Mouse (Mus musculus) adipocyte (in vitro differentiated cells): ENCODE measurements around the gene Rps25.
"Not testable (repeated sequence)": the region's sequence is repeated elsewhere in the genome, so short reads cannot be mapped to it uniquely, and the experiment has no call there.

Experiments used
- DNase-seq: peaks from one replicate; pipeline ENCODE4 v3.0.0-alpha.2; 2016; ENCODE audit warnings: low spot score

Rps25 gene

GRCm38 (mm10) chr9:44401081-44401480 is 5.9 kb upstream of the Rps25 start:
- DNase-seq = peak; percentile 70

GRCm38 (mm10) chr9:44405011-44405410 is 1.9 kb upstream of the Rps25 start:
- no peak for DNase-seq

GRCm38 (mm10) chr9:44407752-44408097 is 786 bp downstream of the Rps25 start:
- DNase-seq = no peak

- DNase-seq = not testable (repeated sequence)
Measured at GRCm38 (mm10) chr9:44408693-44409092, 1.8 kb downstream of the Rps25 start.

- no peak for DNase-seq
Measured at GRCm38 (mm10) chr9:44410647-44411336, 3.9 kb downstream of the Rps25 start.

- DNase-seq = no peak
Measured at GRCm38 (mm10) chr9:44411601-44412130, 4.7 kb downstream of the Rps25 start.

GRCm38 (mm10) chr9:44412306-44412705 is 5.4 kb downstream of the Rps25 start:
- no peak for DNase-seq

- DNase-seq = no peak
Measured at GRCm38 (mm10) chr9:44412781-44413180, 5.8 kb downstream of the Rps25 start.

- DNase-seq = no peak
Measured at GRCm38 (mm10) chr9:44417156-44417891, 10.4 kb downstream of the Rps25 start.

- DNase-seq = peak; percentile 95
Measured at GRCm38 (mm10) chr9:44417892-44418363, 11.0 kb downstream of the Rps25 start.

GRCm38 (mm10) chr9:44418519-44419385 is 11.8 kb downstream of the Rps25 start, which contains the start of gene Ccdc84:
TSS of gene Ccdc84 (minus strand) at chr9:44418569.
- no peak for DNase-seq

- not testable (repeated sequence) for DNase-seq
Measured at GRCm38 (mm10) chr9:44419730-44420129, 12.8 kb downstream of the Rps25 start.

- DNase-seq = no peak
Measured at GRCm38 (mm10) chr9:44420280-44420898, 13.4 kb downstream of the Rps25 start.

GRCm38 (mm10) chr9:44423576-44423975 is 16.6 kb downstream of the Rps25 start:
- DNase-seq = no peak

- no peak for DNase-seq
Measured at GRCm38 (mm10) chr9:44432577-44433185, 25.7 kb downstream of the Rps25 start.

- no peak for DNase-seq
Measured at GRCm38 (mm10) chr9:44435747-44436146, 28.8 kb downstream of the Rps25 start.

- DNase-seq = no peak
Measured at GRCm38 (mm10) chr9:44440961-44441360, 34.0 kb downstream of the Rps25 start, which contains the start of gene Foxr1. TSS of gene Foxr1 (minus strand) at chr9:44441136.

GRCm38 (mm10) chr9:44444402-44445025 is 37.6 kb downstream of the Rps25 start:
- not testable (repeated sequence) for DNase-seq

GRCm38 (mm10) chr9:44450387-44450786 is 43.4 kb downstream of the Rps25 start:
- DNase-seq = no peak

GRCm38 (mm10) chr9:44454132-44454890 is 47.4 kb downstream of the Rps25 start:
- DNase-seq = peak; percentile 79
